Mouse (Mus musculus): ENCODE data around the gene Map4k4.

GRCm38 (mm10) chr1:39918517-39919115, 17.9 kb downstream of the Map4k4 start:
- TF ChIP-seq POLR2A (IDR thresholded peaks at IDR 0.05; ENCODE audit: borderline replicate concordance, extremely low read depth, low read depth, low read length) (no peak), CTCF (IDR thresholded peaks at IDR 0.05; ENCODE audit: insufficient read depth, low read length) (no peak)

Measured in lung, adult 2 months (tissue).